Mouse (Mus musculus): ENCODE data around the gene Smap2.

DNA sequence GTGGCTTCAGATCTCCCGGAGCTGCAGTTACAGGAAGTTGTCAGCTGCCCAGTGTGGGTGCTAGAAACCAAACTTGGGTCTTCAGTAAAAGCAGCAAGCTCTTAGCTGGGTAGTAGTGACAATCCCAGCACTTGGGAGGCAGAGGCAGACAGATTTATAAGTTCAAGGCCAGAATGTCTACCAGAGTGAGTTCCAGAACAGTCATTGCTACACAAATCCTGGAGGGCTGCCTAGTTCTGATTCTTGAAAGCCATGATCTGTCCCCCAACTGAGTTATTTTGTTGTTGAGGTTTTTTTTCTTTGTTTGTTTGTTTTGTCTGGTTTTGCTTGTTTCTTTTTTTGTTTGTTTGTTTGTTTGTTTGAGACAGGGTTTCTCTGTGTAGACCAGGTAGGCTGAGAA is 11.1 kb upstream of the Smap2 start:
- TF ChIP-seq CTCF (IDR thresholded peaks at IDR 0.05; ENCODE audit: control insufficient read depth, insufficient read depth, insufficient replicate concordance, low read depth, low read length) (no peak), POLR2A (IDR thresholded peaks at IDR 0.05; ENCODE audit: control insufficient read depth, low read depth, low read length) (no peak)
